Mouse (Mus musculus) adrenal gland, postnatal 14 days (tissue): ENCODE measurements around the gene S100a4. TPM values are rescaled to one million over a fixed set of nuclear protein-coding genes. Genes with fewer than 3 reads are reported as not detected.

Source experiments
- DNase-seq: peaks from one replicate; pipeline ENCODE4 v3.0.0; 2021; ENCODE audit warnings: mixed read lengths
- long read RNA-seq, 2 experiments: library from polyadenylated mRNA; stranded (forward); transcript quantifications; one replicate each; pipeline ENCODE4 v2.0.0; 2021
- total RNA-seq: library from RNA; stranded (reverse); gene quantifications from 2 replicates; pipeline ENCODE4 v1.2.3, GENCODE M21; 2021

S100a4 gene
- 9.6 and 18.7 TPM in 2 replicates for total RNA-seq
- long read RNA-seq, experiment 1, partial matches to known transcripts, result 0 of 1 reads
- long read RNA-seq, experiment 1, other reads (novel, unspliced or antisense), result 0 of 1 reads
- long read RNA-seq, experiment 2, result 0 reads

- DNase-seq, result no peak
Measured at GRCm38 (mm10) chr3:90603623-90604022, at the start of gene S100a4. Gene S100a4 (plus strand): TSS chr3:90603771.

- peak; percentile 32 for DNase-seq
Measured at GRCm38 (mm10) chr3:90555954-90556353, 47.6 kb upstream of the S100a4 start.

GRCm38 (mm10) chr3:90560008-90560628 lies 43.5 kb upstream of the S100a4 start, which contains the start of gene S100a3:
Gene S100a3 (plus strand): TSS chr3:90560578.
- DNase-seq, result no peak

- peak; percentile 46 for DNase-seq
Measured at GRCm38 (mm10) chr3:90574691-90575090, 28.9 kb upstream of the S100a4 start.

- DNase-seq, result no peak
Measured at GRCm38 (mm10) chr3:90575320-90575719, 28.3 kb upstream of the S100a4 start.

- DNase-seq, result no peak
Measured at GRCm38 (mm10) chr3:90576351-90577001, 27.1 kb upstream of the S100a4 start.

GRCm38 (mm10) chr3:90579433-90579832 lies 24.1 kb upstream of the S100a4 start:
- DNase-seq, result no peak

- no peak for DNase-seq
Measured at GRCm38 (mm10) chr3:90581141-90581540, 22.4 kb upstream of the S100a4 start.

- no peak for DNase-seq
Measured at GRCm38 (mm10) chr3:90582156-90582555, 21.4 kb upstream of the S100a4 start.

- DNase-seq, result no peak
Measured at GRCm38 (mm10) chr3:90582556-90582955, 21.0 kb upstream of the S100a4 start.

- peak; percentile 66 for DNase-seq
Measured at GRCm38 (mm10) chr3:90583893-90584292, 19.7 kb upstream of the S100a4 start.

- peak; percentile 84 for DNase-seq
Measured at GRCm38 (mm10) chr3:90585595-90585994, 18.0 kb upstream of the S100a4 start.

GRCm38 (mm10) chr3:90586016-90586643 lies 17.4 kb upstream of the S100a4 start:
- DNase-seq, result no peak

- DNase-seq, result peak; percentile 90
Measured at GRCm38 (mm10) chr3:90586906-90587305, 16.7 kb upstream of the S100a4 start.

- DNase-seq, result peak; percentile 60
Measured at GRCm38 (mm10) chr3:90587361-90588101, 16.0 kb upstream of the S100a4 start.

GRCm38 (mm10) chr3:90589390-90589789 lies 14.2 kb upstream of the S100a4 start:
- DNase-seq, result no peak

- DNase-seq, result no peak
Measured at GRCm38 (mm10) chr3:90589947-90590346, 13.6 kb upstream of the S100a4 start, which contains the start of gene S100a2. Gene S100a2 (plus strand): TSS chr3:90590247.

GRCm38 (mm10) chr3:90594466-90594865 lies 9.1 kb upstream of the S100a4 start:
- no peak for DNase-seq

- DNase-seq, result no peak
Measured at GRCm38 (mm10) chr3:90595556-90595955, 8.0 kb upstream of the S100a4 start.

GRCm38 (mm10) chr3:90596810-90597209 lies 6.8 kb upstream of the S100a4 start:
- no peak for DNase-seq

GRCm38 (mm10) chr3:90597736-90598135 lies 5.8 kb upstream of the S100a4 start:
- no peak for DNase-seq

- DNase-seq, result no peak
Measured at GRCm38 (mm10) chr3:90598212-90598611, 5.4 kb upstream of the S100a4 start.
